Mouse (Mus musculus) CH12.LX (cell line): ENCODE data around the gene Dcst2. TPM values are rescaled to one million over a fixed set of nuclear protein-coding genes. Genes with fewer than 3 reads are reported as not detected.

Source experiments
- DNase-seq: peaks from one replicate; pipeline ENCODE4 v3.0.0-alpha.2; 2013; ENCODE audit errors: extremely low read depth
- H3K27ac ChIP-seq: 2 replicates; pipeline ENCODE4 v1.5.1; 2012; ENCODE audit warnings: low read depth, mild to moderate bottlenecking, control low read depth, moderate library complexity; ENCODE audit not compliant: insufficient read depth
- H3K27me3 ChIP-seq: replicated peaks from 2 replicates; pipeline ENCODE3; 2012; ENCODE audit warnings: inconsistent platforms
- H3K36me3 ChIP-seq, 2 experiments: replicated peaks in 1 of 2; 2 replicates each; pipeline versions ENCODE3 to v1.6.1; 2012; ENCODE audit warnings: inconsistent platforms in 1 of 2, low read length in 1 of 2, mild to moderate bottlenecking in 1 of 2, mixed read lengths in 1 of 2, moderate library complexity in 1 of 2; ENCODE audit not compliant: control insufficient read depth in 1 of 2, insufficient read depth in 1 of 2
- H3K4me1 ChIP-seq, 2 experiments: 2 replicates each; pipeline ENCODE4 v1.6.1; 2012; ENCODE audit warnings: inconsistent platforms in 1 of 2, moderate library complexity in 1 of 2; ENCODE audit not compliant: insufficient read depth in 2 of 2, control insufficient read depth in 1 of 2
- H3K4me2 ChIP-seq: 2 replicates; pipeline ENCODE4 v1.6.1; 2012; ENCODE audit warnings: low read depth, mild to moderate bottlenecking, control low read depth; ENCODE audit not compliant: poor library complexity, insufficient read depth, severe bottlenecking
- H3K4me3 ChIP-seq, 3 experiments: fragments of 150-350 bp in 1 of 3; sonication (generic) in 1 of 3; replicated peaks in 1 of 3; 2 replicates each; pipeline versions ENCODE3 to v1.5.1; 2011 to 2012; ENCODE audit warnings: low read depth in 2 of 3, low read length in 2 of 3, mild to moderate bottlenecking in 2 of 3, moderate library complexity in 2 of 3, control low read depth in 1 of 3, improper control_type of control experiment in 1 of 3, inconsistent platforms in 1 of 3, mixed read lengths in 1 of 3; ENCODE audit not compliant: poor library complexity in 1 of 3
- H3K79me2 ChIP-seq: replicated peaks from 2 replicates; pipeline ENCODE4 v1.6.1; 2012; ENCODE audit warnings: mild to moderate bottlenecking, moderate library complexity; ENCODE audit not compliant: control insufficient read depth, poor library complexity, insufficient read depth, severe bottlenecking; ENCODE audit errors: extremely low read depth
- H3K9ac ChIP-seq: 2 replicates; pipeline ENCODE4 v1.6.1; 2012; ENCODE audit warnings: low read depth, mild to moderate bottlenecking, control low read depth, moderate library complexity; ENCODE audit not compliant: insufficient read depth
- H3K9me3 ChIP-seq: replicated peaks from 2 replicates; pipeline ENCODE3; 2012; ENCODE audit warnings: low read length, inconsistent platforms, mixed read lengths
- CHD1 ChIP-seq: IDR thresholded peaks from 2 replicates; pipeline ENCODE4 v1.6.1; 2012; ENCODE audit warnings: low read depth, low read length, improper control_type of control experiment, inconsistent platforms
- CHD2 ChIP-seq: IDR thresholded peaks from 2 replicates; pipeline ENCODE4 v1.6.1; 2011; ENCODE audit warnings: low read length, improper control_type of control experiment
- CTCF ChIP-seq, 2 experiments: IDR thresholded peaks in 1 of 2; conservative IDR thresholded peaks in 1 of 2; 2 replicates each; pipeline ENCODE4 v1.5.1; 2011 to 2012; ENCODE audit warnings: low read depth in 2 of 2, low read length in 2 of 2, improper control_type of control experiment in 1 of 2, inconsistent platforms in 1 of 2, mild to moderate bottlenecking in 1 of 2, moderate library complexity in 1 of 2
- E2F4 ChIP-seq: IDR thresholded peaks from 2 replicates; pipeline ENCODE4 v1.6.1; 2011; ENCODE audit warnings: low read depth, low read length, improper control_type of control experiment; ENCODE audit not compliant: insufficient replicate concordance
- ELF1 ChIP-seq: IDR thresholded peaks from 2 replicates; pipeline ENCODE4 v1.6.1; 2014; ENCODE audit warnings: low read depth, mild to moderate bottlenecking, inconsistent platforms, low read length, improper control_type of control experiment
- ETS1 ChIP-seq: conservative IDR thresholded peaks from 2 replicates; pipeline ENCODE4 v1.6.1; 2012; ENCODE audit warnings: low read depth, mild to moderate bottlenecking, inconsistent platforms, low read length, improper control_type of control experiment, moderate library complexity
- GABPA ChIP-seq: IDR thresholded peaks from 2 replicates; pipeline ENCODE4 v1.6.1; 2012; ENCODE audit warnings: low read depth, low read length, improper control_type of control experiment, inconsistent platforms; ENCODE audit not compliant: insufficient replicate concordance
- JUND ChIP-seq: conservative IDR thresholded peaks from 2 replicates; pipeline ENCODE4 v1.6.1; 2011; ENCODE audit warnings: low read depth, low read length, improper control_type of control experiment
- MAX ChIP-seq: IDR thresholded peaks from 2 replicates; pipeline ENCODE4 v1.6.1; 2011; ENCODE audit warnings: low read length, improper control_type of control experiment
- MEF2A ChIP-seq: IDR thresholded peaks from 2 replicates; pipeline ENCODE4 v1.6.1; 2014; ENCODE audit warnings: low read depth, mild to moderate bottlenecking, inconsistent platforms, low read length, improper control_type of control experiment, borderline replicate concordance
- NRF1 ChIP-seq: IDR thresholded peaks from 2 replicates; pipeline ENCODE4 v1.6.1; 2014; ENCODE audit warnings: low read depth, mild to moderate bottlenecking, inconsistent platforms, low read length, improper control_type of control experiment, moderate library complexity
- POLR2AphosphoS2 ChIP-seq: IDR thresholded peaks from 2 replicates; pipeline ENCODE4 v1.6.1; 2011; ENCODE audit warnings: low read depth, low read length, improper control_type of control experiment
- SMC3 ChIP-seq: IDR thresholded peaks from 2 replicates; pipeline ENCODE4 v1.6.1; 2011; ENCODE audit warnings: low read depth, low read length, improper control_type of control experiment
- TCF12 ChIP-seq: IDR thresholded peaks from 2 replicates; pipeline ENCODE4 v1.6.1; 2014; ENCODE audit warnings: low read depth, mild to moderate bottlenecking, inconsistent platforms, low read length, improper control_type of control experiment
- USF1 ChIP-seq: IDR thresholded peaks from 2 replicates; pipeline ENCODE4 v1.6.1; 2014; ENCODE audit warnings: low read depth, mild to moderate bottlenecking, inconsistent platforms, low read length, improper control_type of control experiment
- ZC3H11A ChIP-seq: IDR thresholded peaks from 2 replicates; pipeline ENCODE4 v1.6.1; 2012; ENCODE audit warnings: low read depth, mild to moderate bottlenecking, inconsistent platforms, low read length, improper control_type of control experiment
- ZKSCAN1 ChIP-seq: IDR thresholded peaks from 2 replicates; pipeline ENCODE4 v1.6.1; 2012; ENCODE audit warnings: low read depth, inconsistent platforms, low read length, improper control_type of control experiment, borderline replicate concordance
- ZMIZ1 ChIP-seq: IDR thresholded peaks from 2 replicates; pipeline ENCODE4 v1.6.1; 2012; ENCODE audit warnings: low read depth, mild to moderate bottlenecking, inconsistent platforms, low read length, improper control_type of control experiment
- ZNF384 ChIP-seq: IDR thresholded peaks from 2 replicates; pipeline ENCODE4 v1.6.1; 2012; ENCODE audit warnings: low read depth, low read length, improper control_type of control experiment, inconsistent platforms
- dilution Hi-C: fragments of 300-500 bp; cut with MboI; formaldehyde crosslinking; loops from 2 replicates; pipeline ENCODE4 v1.14.3; 2020; ENCODE audit warnings: low sequenced_read_pairs; ENCODE audit not compliant: extremely low pct_unique_long_range_greater_than_20kb, extremely low pct_ligation_motif_present
- in situ Hi-C: fragments of 300-500 bp; cut with MboI; formaldehyde crosslinking; loops from 3 replicates; pipeline ENCODE4 v1.14.3; 2019; ENCODE audit warnings: low sequenced_read_pairs, low pct_ligation_motif_present, low pct_unique_long_range_greater_than_20kb, mixed read lengths
- polyA plus RNA-seq: library from polyadenylated mRNA; unstranded; fragments of >175 nt; gene quantifications from 2 replicates; pipeline ENCODE4 v1.2.1, GENCODE M21; 2012; ENCODE audit warnings: low read depth; ENCODE audit not compliant: insufficient read length
- total RNA-seq, 2 experiments: library from RNA; depleted of rRNA; stranded (reverse); fragments of 300-350 nt in 1 of 2; fragments of >200 nt in 1 of 2; gene quantifications; 2 replicates each; pipeline ENCODE4 v1.2.3; 2012 to 2014

Gene Dcst2
- total and polyA plus RNA-seq, 3 experiments, result 0.10 TPM; not detected in 2

- dilution Hi-C loops, result no loop called here
- no peak within 1 kb of the TSS for H3K4me2 ChIP-seq
- DNase-seq, result no peak
- no peak within 1 kb of the TSS for H3K27ac ChIP-seq
- H3K36me3 ChIP-seq, result peaks cover 61 to 84% of the 10 kb centered on the region in 2 experiments
- H3K27me3 ChIP-seq, result no peaks in the 10 kb centered on the region
- no peak within 1 kb of the TSS for H3K4me3 ChIP-seq
- in situ Hi-C loops, result no loop called here
- no peaks in the 10 kb centered on the region for H3K79me2 ChIP-seq
- TF ChIP-seq JUND, result no peak
- TF ChIP-seq MAX, result no peak
- no peak for TF ChIP-seq TCF12
- TF ChIP-seq ZNF384, result no peak
- no peak for TF ChIP-seq ZKSCAN1
- peaks cover 5% of the 10 kb centered on the region for H3K9me3 ChIP-seq
- no peak within 1 kb of the TSS for H3K9ac ChIP-seq
- peaks cover 6 to 45% of the 10 kb centered on the region in 2 experiments for H3K4me1 ChIP-seq
Measured at GRCm38 (mm10) chr3:89402693-89403092, 40.9 kb downstream of the Dcst2 start, which contains the start of gene Lenep. TSS of gene Lenep (minus strand) at chr3:89402793.

DNA sequence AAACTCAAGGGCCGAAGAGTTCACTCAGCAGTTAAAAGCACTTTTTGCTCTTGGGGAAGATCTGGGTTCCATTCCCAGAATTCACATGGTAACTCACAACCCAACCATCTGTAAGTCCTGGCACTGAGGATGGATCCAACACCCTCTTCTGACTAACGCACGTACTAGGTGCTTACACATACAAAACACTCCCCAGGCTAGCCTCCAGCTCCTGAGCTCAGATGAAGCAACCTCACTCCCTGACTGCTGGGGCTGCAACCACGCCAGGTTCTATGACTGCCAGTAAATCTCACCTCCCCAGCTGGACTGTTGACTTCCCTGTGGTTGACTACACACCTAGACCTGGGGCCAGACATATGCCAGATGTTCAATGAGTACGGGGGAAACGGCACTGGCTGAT, 45.1 kb downstream of the Dcst2 start:
- H3K36me3 ChIP-seq, result peaks cover 52 to 71% of the 10 kb centered on the region in 2 experiments
- dilution Hi-C loops (no loop called here), in situ Hi-C loops (no loop called here)
- H3K9ac ChIP-seq, result no peak overlapping the region
- peaks cover 6 to 65% of the 10 kb centered on the region in 2 experiments for H3K4me1 ChIP-seq
- H3K27ac ChIP-seq, result no peak overlapping the region
- H3K27me3 ChIP-seq, result no peaks in the 10 kb centered on the region
- H3K4me2 ChIP-seq, result no peak overlapping the region
- H3K9me3 ChIP-seq, result peaks cover 5% of the 10 kb centered on the region
- no peak for DNase-seq
- 0 out of 2 replicates have a peak, but pooled peaks cover 6% of the 10 kb centered on the region for H3K79me2 ChIP-seq
- H3K4me3 ChIP-seq, result no peak overlapping the region
- TF ChIP-seq ETS1 (no peak), CHD1 (no peak), POLR2AphosphoS2 (no peak), ZMIZ1 (no peak), USF1 (no peak), MEF2A (no peak), CTCF (conservative IDR thresholded peaks at IDR 0.05 in 1 of 2, IDR thresholded peaks at IDR 0.05 in 1 of 2; ENCODE audit: low read depth in 2 of 2, low read length in 2 of 2) (no peak), JUND (no peak), ZC3H11A (no peak)

GRCm38 (mm10) chr3:89408448-89408847, 46.7 kb downstream of the Dcst2 start:
- Histone ChIP-seq H3K9ac (no peak overlapping the region), H3K36me3 (peaks cover 37 to 61% of the 10 kb centered on the region in 2 experiments), H3K27me3 (no peaks in the 10 kb centered on the region), H3K27ac (no peak overlapping the region), H3K9me3 (peaks cover 5% of the 10 kb centered on the region), H3K4me2 (no peak overlapping the region), H3K79me2 (0 out of 2 replicates have a peak, but pooled peaks cover 6% of the 10 kb centered on the region), H3K4me3 (no peak overlapping the region), H3K4me1 (peaks cover 6 to 62% of the 10 kb centered on the region in 2 experiments)
- dilution Hi-C loops, result no loop called here
- no peak for DNase-seq
- in situ Hi-C loops, result no loop called here
- TF ChIP-seq NRF1 (no peak), ELF1 (no peak), TCF12 (no peak), CHD2 (no peak), GABPA (no peak), E2F4 (no peak), SMC3 (no peak)
